24 mouse cellular contexts compared by ENCODE assay signal in the genomic region with DNA sequence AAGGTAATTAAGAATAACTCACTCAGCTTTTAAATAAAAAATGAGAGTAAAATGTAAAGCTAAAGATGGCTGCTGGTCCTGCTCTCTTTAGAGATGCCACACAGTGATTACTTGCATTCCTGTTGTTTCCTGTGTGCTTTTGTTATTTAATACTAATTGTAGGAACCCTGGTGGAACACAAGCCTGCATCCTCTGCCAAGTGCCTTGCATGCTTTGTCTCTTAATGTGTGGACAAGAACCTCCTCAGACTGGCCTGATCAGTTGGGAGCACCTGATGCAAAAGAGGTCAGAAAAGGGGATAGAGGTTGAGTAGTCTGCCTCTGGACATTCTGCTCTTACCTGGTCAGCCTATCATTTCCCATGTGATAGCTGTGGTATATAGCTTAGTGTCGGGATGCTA.
A peak's percentile ranks its signal among the peaks of the same experiment; 100 is the strongest.
DNase-seq lines count a peak whose midpoint lies in the region; ATAC-seq and TF ChIP-seq lines count a peak whose summit lies in the region.
"Had no signal": no experiment of that assay in that cellular context is flagged by ENCODE, and none has a peak within 500 bp of the region (broad histone marks: within the 10 kb centered on the region; RNA-seq: fewer than 3 reads in every experiment).

No protein-coding gene starts in this region.

- TF ChIP-seq CTCF in lung, postnatal 0 days (IDR thresholded peaks at IDR 0.05) = no peak

- TF ChIP-seq EP300 in lung, postnatal 0 days (IDR thresholded peaks at IDR 0.05) = no peak

- no peak overlapping the region for H3K4me2 ChIP-seq in neural tube, embryonic 13.5 days
- no peak overlapping the region for H3K4me2 ChIP-seq in lung, postnatal 0 days (replicated peaks; ENCODE audit: low read depth, low read length)
- H3K4me2 ChIP-seq: embryonic facial prominence, embryonic 12.5 days; forebrain, embryonic 13.5 days; forebrain, embryonic 15.5 days had no signal

- DNase-seq in neural tube, embryonic 10.5 days (ENCODE audit: extremely low spot score, low spot score) = no peak
- DNase-seq in ES-CJ7 (ENCODE audit: low read depth, low spot score) (peak; percentile 65), R1 (ENCODE audit: low read depth, low spot score) (peak; percentile 82)
- DNase-seq in hindlimb bud, embryonic 11.5 days (ENCODE audit: extremely low spot score, low read depth, low spot score) = peak; percentile 24
- DNase-seq in lung, postnatal 0 days (ENCODE audit: low spot score) = no peak
- DNase-seq in gastrocnemius, postnatal 4 days (ENCODE audit: low spot score in 2 of 2) = no peak
- DNase-seq: adrenal gland, adult 8-10 months; adrenal gland, postnatal 14 days; B cell, adult 2 months; cerebellum, adult 11-12 months; cerebellum, adult 2 months; cerebellum, adult 9-10 months; cerebellum, postnatal 10 days; cerebellum, postnatal 25 days; forebrain, postnatal 0 days had no signal

- H3K27ac ChIP-seq in neural tube, embryonic 13.5 days (replicated peaks) = 0 out of 2 replicates have a peak overlapping the region, but pooled peaks have one; percentile 29
- H3K27ac ChIP-seq in lung, postnatal 0 days (ENCODE audit: low read length) = no peak overlapping the region
- H3K27ac ChIP-seq: embryonic facial prominence, embryonic 10.5 days; embryonic facial prominence, embryonic 12.5 days; forebrain, embryonic 13.5 days; forebrain, embryonic 15.5 days had no signal

- H3K27me3 ChIP-seq in neural tube, embryonic 13.5 days = no peaks in the 10 kb centered on the region
- H3K27me3 ChIP-seq in lung, postnatal 0 days (replicated peaks; ENCODE audit: insufficient read depth, low read length) = no peaks in the 10 kb centered on the region
- H3K27me3 ChIP-seq: CH12.LX; embryonic facial prominence, embryonic 12.5 days; forebrain, embryonic 13.5 days; forebrain, embryonic 15.5 days; Patski had no signal

- H3K4me3 ChIP-seq in neural tube, embryonic 13.5 days = no peak overlapping the region
- H3K4me3 ChIP-seq in lung, postnatal 0 days (ENCODE audit: low read depth, low read length) = no peak overlapping the region
- H3K4me3 ChIP-seq: embryonic facial prominence, embryonic 10.5 days; embryonic facial prominence, embryonic 12.5 days; forebrain, embryonic 13.5 days; forebrain, embryonic 15.5 days had no signal

- peaks cover 24% of the 10 kb centered on the region for H3K4me1 ChIP-seq in neural tube, embryonic 13.5 days (replicated peaks)
- no peaks in the 10 kb centered on the region for H3K4me1 ChIP-seq in lung, postnatal 0 days (ENCODE audit: insufficient read depth, low read depth, low read length)
- H3K4me1 ChIP-seq: embryonic facial prominence, embryonic 10.5 days; embryonic facial prominence, embryonic 12.5 days; forebrain, embryonic 15.5 days had no signal

- peak; percentile 50; the same call in 1 of the 2 replicates for ATAC-seq in neural tube, embryonic 13.5 days (ENCODE audit: low read depth)
- no peak for ATAC-seq in lung, postnatal 0 days
- ATAC-seq: activated CD4-positive, CD25-positive, alpha-beta regulatory T cell, adult 4 months; CD4-positive, CD25-positive, alpha-beta regulatory T cell, adult 4 months; forebrain, embryonic 13.5 days; forebrain, embryonic 15.5 days; forebrain, postnatal 0 days had no signal

- H3K36me3 ChIP-seq in neural tube, embryonic 13.5 days = no peaks in the 10 kb centered on the region
- H3K36me3 ChIP-seq in lung, postnatal 0 days (ENCODE audit: insufficient read depth, low read length) = no peaks in the 10 kb centered on the region
- H3K36me3 ChIP-seq: embryonic facial prominence, embryonic 12.5 days; forebrain, embryonic 15.5 days had no signal

- WGBS in neural tube, embryonic 13.5 days = 87% methylated on average over 1 of the region's 1 CpGs
- WGBS in lung, postnatal 0 days = 94% methylated on average over 1 of the region's 1 CpGs

- no peak overlapping the region for H3K9ac ChIP-seq in neural tube, embryonic 13.5 days
- no peak overlapping the region for H3K9ac ChIP-seq in lung, postnatal 0 days (replicated peaks; ENCODE audit: low read depth)
- H3K9ac ChIP-seq: embryonic facial prominence, embryonic 12.5 days; forebrain, embryonic 13.5 days; forebrain, embryonic 15.5 days; forebrain, postnatal 0 days had no signal

- H3K9me3 ChIP-seq in neural tube, embryonic 13.5 days = no peaks in the 10 kb centered on the region
- no peaks in the 10 kb centered on the region for H3K9me3 ChIP-seq in lung, postnatal 0 days (ENCODE audit: low read length)
- H3K9me3 ChIP-seq: embryonic facial prominence, embryonic 10.5 days; embryonic facial prominence, embryonic 12.5 days; forebrain, embryonic 15.5 days had no signal

Comparison
In these comparisons a context has a peak if more than half of its experiments do, and no peak if none do; other contexts are left out.
1. DNase-seq: peak in ES-CJ7 (single experiment), R1 (single experiment) and hindlimb bud, embryonic 11.5 days (single experiment); none in neural tube, embryonic 10.5 days (single experiment), lung, postnatal 0 days (single experiment) and gastrocnemius, postnatal 4 days (0 of 2).